Mouse (Mus musculus): ENCODE data around the gene Uvrag. TPM values are rescaled to one million over a fixed set of nuclear protein-coding genes. Genes with fewer than 3 reads are reported as not detected.

Gene Uvrag
- polyA plus RNA-seq, 1 experiment from 2014 or later = 13.1 TPM

DNA sequence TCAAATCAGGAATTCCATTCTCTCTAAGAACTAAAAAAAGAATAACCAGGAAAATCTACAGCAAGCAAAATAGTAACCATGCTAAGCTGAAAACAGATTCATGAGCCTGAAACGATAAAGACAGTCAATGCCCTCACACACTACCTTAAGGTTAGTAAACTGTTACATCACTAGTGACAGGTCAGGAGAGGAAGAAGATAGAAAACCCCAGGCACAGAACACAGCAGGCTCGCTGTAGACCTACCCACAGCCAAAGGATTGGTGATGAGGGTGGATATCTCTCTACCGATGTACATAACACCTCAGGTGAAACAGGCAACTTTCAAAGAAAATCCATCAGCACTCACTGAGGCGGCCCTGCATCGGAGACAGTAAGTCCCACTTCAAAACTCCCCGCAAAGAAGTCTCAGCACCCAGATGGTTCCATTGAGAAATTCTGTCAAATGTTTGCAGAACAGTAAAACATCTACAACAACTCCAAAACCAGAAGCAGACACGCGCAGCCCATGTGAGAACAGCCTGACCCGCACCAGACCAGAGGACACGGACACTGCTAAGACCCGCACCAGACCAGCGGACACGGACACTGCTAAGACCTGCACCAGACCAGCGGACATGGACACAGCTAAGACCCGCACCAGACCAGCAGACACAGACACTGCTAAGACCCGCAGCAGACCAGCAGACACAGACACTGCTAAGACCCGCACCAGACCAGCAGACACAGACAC is 48.9 kb downstream of the Uvrag start:
- H3K4me3 ChIP-seq (ENCODE audit: low read depth, low read length) = no peak overlapping the region
- 86% methylated on average over 17 of the region's 17 CpGs for WGBS
- DNase-seq (ENCODE audit: low spot score) = no peak

DNA sequence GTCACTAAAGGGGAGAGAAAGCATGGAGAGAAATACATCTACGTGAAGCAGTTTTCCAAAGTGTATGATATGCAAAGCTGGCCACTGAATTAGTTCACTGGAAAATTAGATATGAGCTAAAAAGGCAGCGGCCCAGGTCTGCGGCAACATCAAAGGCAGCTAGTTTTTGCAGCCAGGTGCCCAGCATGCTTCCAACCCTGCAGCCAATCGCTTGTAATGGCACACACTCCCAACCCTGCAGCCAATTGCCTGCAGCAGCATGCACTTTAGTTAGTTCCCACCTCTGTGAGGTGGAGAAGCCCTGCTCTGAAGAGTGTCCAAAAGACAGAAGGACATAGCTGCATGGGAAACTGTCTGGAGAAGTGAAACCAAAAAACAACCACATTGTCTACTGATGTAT is 51.2 kb downstream of the Uvrag start:
- no peak overlapping the region for H3K4me2 ChIP-seq (replicated peaks; ENCODE audit: low read depth, low read length)
- H3K27me3 ChIP-seq (ENCODE audit: control insufficient read depth, insufficient read depth, low read length) = no peaks in the 10 kb centered on the region
- ATAC-seq (ENCODE audit: low FRiP score) (no peak), DNase-seq (ENCODE audit: low spot score) (no peak)
- no peaks in the 10 kb centered on the region for H3K9me3 ChIP-seq (ENCODE audit: control insufficient read depth, low read length)
- 88% methylated on average over 4 of the region's 4 CpGs for WGBS
- H3K9ac ChIP-seq (ENCODE audit: low read depth, low read length) = no peak overlapping the region
- H3K36me3 ChIP-seq (ENCODE audit: control insufficient read depth, insufficient read depth, low read length) = no peaks in the 10 kb centered on the region
- H3K27ac ChIP-seq (ENCODE audit: low read depth, low read length) = no peak overlapping the region
- no peak overlapping the region for H3K4me3 ChIP-seq (ENCODE audit: low read depth, low read length)
- H3K4me1 ChIP-seq (replicated peaks; ENCODE audit: control insufficient read depth, insufficient read depth, low read length) = no peaks in the 10 kb centered on the region

More for the DNA sequence above, 48.9 kb downstream of the Uvrag start:
- Histone ChIP-seq H3K4me1 (replicated peaks; ENCODE audit: control insufficient read depth, insufficient read depth, low read length) (no peaks in the 10 kb centered on the region), H3K27ac (ENCODE audit: low read depth, low read length) (no peak overlapping the region), H3K27me3 (ENCODE audit: control insufficient read depth, insufficient read depth, low read length) (no peaks in the 10 kb centered on the region), H3K9ac (ENCODE audit: low read depth, low read length) (no peak overlapping the region), H3K9me3 (ENCODE audit: control insufficient read depth, low read length) (no peaks in the 10 kb centered on the region), H3K4me2 (replicated peaks; ENCODE audit: low read depth, low read length) (no peak overlapping the region), H3K36me3 (ENCODE audit: control insufficient read depth, insufficient read depth, low read length) (no peaks in the 10 kb centered on the region)
- no peak for ATAC-seq (ENCODE audit: low FRiP score)

DNA sequence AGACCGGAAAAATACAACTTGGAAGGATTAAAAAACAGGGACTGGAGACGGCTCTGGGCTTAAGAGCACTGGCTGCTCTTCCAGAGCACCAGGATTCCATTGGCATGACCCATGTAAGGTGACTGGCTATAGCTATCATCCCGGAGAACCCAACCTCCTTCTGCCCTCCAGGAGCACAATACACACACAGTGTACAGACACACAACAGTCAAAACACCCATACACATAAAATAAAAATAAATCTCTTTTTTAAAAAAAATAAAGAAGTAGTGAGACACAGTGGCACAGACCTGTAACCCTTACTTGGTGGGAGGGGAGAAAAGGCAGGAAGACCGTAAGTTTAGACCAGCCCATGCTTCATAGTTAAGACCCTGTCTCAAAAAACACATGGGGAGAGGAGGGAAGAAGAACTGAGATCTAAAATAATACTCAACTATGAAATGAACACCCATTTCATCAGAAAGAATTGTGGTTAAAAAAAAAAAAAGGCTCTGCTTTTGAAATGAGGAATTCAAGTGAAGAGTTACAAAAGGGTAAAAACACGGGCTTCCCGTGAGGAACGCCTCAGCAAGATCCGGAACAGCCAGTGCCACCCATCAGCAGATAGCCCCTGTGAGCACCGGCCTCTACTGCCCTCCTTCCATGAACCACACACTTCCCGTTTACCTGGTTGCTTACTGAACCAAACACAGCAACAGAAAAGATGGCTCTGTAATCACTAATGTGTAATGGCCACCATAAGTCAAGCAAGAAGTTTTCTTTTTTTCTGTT is 52.2 kb downstream of the Uvrag start:
- Histone ChIP-seq H3K27ac (ENCODE audit: low read depth, low read length) (no peak overlapping the region), H3K4me3 (ENCODE audit: low read depth, low read length) (no peak overlapping the region), H3K4me2 (replicated peaks; ENCODE audit: low read depth, low read length) (no peak overlapping the region), H3K27me3 (ENCODE audit: control insufficient read depth, insufficient read depth, low read length) (no peaks in the 10 kb centered on the region), H3K9me3 (ENCODE audit: control insufficient read depth, low read length) (no peaks in the 10 kb centered on the region), H3K9ac (ENCODE audit: low read depth, low read length) (no peak overlapping the region), H3K4me1 (replicated peaks; ENCODE audit: control insufficient read depth, insufficient read depth, low read length) (no peaks in the 10 kb centered on the region), H3K36me3 (ENCODE audit: control insufficient read depth, insufficient read depth, low read length) (no peaks in the 10 kb centered on the region)
- 88% methylated on average over 10 of the region's 10 CpGs for WGBS
- DNase-seq (ENCODE audit: low spot score) (no peak), ATAC-seq (ENCODE audit: low FRiP score) (no peak)

DNA sequence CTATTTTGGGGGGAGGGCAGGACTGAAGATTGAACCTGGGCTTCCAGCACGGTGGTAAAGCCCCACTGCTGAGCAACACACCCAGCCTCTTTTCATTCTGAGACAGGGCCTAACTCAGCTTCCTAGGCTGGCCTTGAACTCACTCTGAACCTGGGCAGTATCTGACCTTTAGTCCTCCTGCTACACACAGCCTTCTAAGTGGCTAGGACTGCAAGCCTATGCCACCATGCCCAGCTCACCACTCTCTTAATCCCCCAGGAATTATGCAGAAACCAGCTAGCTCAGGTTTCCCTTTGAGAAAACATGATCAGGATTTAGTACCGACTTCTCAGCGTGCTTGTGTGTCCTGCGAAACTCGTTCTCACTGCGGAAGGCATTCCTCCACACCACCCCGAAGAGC is 53.4 kb downstream of the Uvrag start:
- H3K4me2 ChIP-seq (replicated peaks; ENCODE audit: low read depth, low read length) = no peak overlapping the region
- no peaks in the 10 kb centered on the region for H3K4me1 ChIP-seq (replicated peaks; ENCODE audit: control insufficient read depth, insufficient read depth, low read length)
- 73% methylated on average over 7 of the region's 7 CpGs for WGBS
- H3K27ac ChIP-seq (ENCODE audit: low read depth, low read length) = no peak overlapping the region
- H3K9me3 ChIP-seq (ENCODE audit: control insufficient read depth, low read length) = no peaks in the 10 kb centered on the region
- H3K4me3 ChIP-seq (ENCODE audit: low read depth, low read length) = no peak overlapping the region
- ATAC-seq (ENCODE audit: low FRiP score) (no peak), DNase-seq (ENCODE audit: low spot score) (no peak)
- no peaks in the 10 kb centered on the region for H3K27me3 ChIP-seq (ENCODE audit: control insufficient read depth, insufficient read depth, low read length)
- H3K9ac ChIP-seq (ENCODE audit: low read depth, low read length) = no peak overlapping the region
- H3K36me3 ChIP-seq (ENCODE audit: control insufficient read depth, insufficient read depth, low read length) = no peaks in the 10 kb centered on the region

DNA sequence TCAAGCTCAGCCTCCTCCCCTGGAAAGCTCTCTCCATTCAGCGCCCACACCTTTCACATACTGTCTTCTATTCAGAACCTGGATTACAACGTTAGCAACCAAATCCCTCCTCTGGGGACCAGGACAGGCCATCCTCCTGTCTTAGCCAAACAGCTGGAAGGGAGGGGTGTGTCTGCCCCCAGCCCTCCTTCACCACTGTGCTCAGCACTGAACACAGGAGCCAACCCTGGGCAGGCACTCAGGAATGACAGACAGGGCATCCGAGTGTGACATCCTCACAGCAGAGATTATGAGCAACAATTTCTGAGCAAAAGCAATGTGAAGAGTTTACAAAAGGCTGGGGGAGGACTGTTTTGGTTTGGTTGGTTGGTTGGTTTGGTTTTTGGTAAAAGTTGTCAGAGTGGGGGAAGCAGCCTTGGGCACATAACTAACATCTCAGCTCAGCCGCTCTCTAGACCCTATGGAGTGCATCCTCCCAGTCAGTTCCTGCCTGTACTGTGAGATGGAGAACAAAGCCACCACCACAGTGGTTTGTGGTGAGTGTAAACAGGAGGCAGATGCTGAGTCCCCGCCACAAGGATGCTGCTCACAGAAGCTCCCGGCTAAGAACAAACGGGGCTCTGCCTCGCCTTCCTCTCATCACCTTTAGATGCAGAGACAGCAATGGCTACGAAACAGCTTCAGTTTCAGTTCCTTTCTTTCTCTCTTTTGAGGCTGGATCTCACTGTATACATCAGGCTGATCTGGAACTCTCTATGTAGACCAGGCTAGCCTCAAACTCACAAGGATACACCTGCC is 54.1 kb downstream of the Uvrag start:
- no peak overlapping the region for H3K9ac ChIP-seq (ENCODE audit: low read depth, low read length)
- H3K27ac ChIP-seq (ENCODE audit: low read depth, low read length) = no peak overlapping the region
- no peak for ATAC-seq (ENCODE audit: low FRiP score)
- no peak overlapping the region for H3K4me2 ChIP-seq (replicated peaks; ENCODE audit: low read depth, low read length)
- 79% methylated on average over 9 of the region's 9 CpGs for WGBS
- H3K27me3 ChIP-seq (ENCODE audit: control insufficient read depth, insufficient read depth, low read length) = no peaks in the 10 kb centered on the region
- DNase-seq (ENCODE audit: low spot score) = no peak
- H3K4me3 ChIP-seq (ENCODE audit: low read depth, low read length) = no peak overlapping the region
- H3K9me3 ChIP-seq (ENCODE audit: control insufficient read depth, low read length) = no peaks in the 10 kb centered on the region
- no peaks in the 10 kb centered on the region for H3K36me3 ChIP-seq (ENCODE audit: control insufficient read depth, insufficient read depth, low read length)
- H3K4me1 ChIP-seq (replicated peaks; ENCODE audit: control insufficient read depth, insufficient read depth, low read length) = no peaks in the 10 kb centered on the region

DNA sequence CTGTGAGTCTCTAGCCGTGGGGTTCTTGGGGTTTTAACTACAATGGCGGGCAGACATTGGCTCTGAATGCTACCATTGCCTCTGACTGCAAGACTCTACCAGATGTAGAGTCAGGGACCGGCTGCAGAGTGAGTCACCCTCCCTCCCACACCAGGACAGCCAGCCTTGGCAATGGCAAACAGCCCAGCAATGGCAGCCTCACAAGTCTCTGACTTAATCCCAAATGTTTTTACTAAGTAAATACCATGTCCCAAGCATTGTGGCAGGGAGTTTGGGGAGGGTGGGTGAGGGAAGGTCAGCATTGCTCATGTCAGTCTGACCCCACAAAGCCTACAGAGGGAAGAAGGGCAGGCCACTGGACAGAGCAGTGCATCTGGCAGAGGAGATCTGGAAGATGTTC is 55.7 kb downstream of the Uvrag start:
- Histone ChIP-seq H3K27me3 (ENCODE audit: control insufficient read depth, insufficient read depth, low read length) (no peaks in the 10 kb centered on the region), H3K4me1 (replicated peaks; ENCODE audit: control insufficient read depth, insufficient read depth, low read length) (no peaks in the 10 kb centered on the region), H3K36me3 (ENCODE audit: control insufficient read depth, insufficient read depth, low read length) (no peaks in the 10 kb centered on the region), H3K9ac (ENCODE audit: low read depth, low read length) (no peak overlapping the region), H3K4me3 (ENCODE audit: low read depth, low read length) (no peak overlapping the region), H3K27ac (ENCODE audit: low read depth, low read length) (no peak overlapping the region), H3K4me2 (replicated peaks; ENCODE audit: low read depth, low read length) (no peak overlapping the region), H3K9me3 (ENCODE audit: control insufficient read depth, low read length) (no peaks in the 10 kb centered on the region)
- ATAC-seq (ENCODE audit: low FRiP score) = no peak
- WGBS = 90% methylated on average over 3 of the region's 3 CpGs
- DNase-seq (ENCODE audit: low spot score) = no peak

DNA sequence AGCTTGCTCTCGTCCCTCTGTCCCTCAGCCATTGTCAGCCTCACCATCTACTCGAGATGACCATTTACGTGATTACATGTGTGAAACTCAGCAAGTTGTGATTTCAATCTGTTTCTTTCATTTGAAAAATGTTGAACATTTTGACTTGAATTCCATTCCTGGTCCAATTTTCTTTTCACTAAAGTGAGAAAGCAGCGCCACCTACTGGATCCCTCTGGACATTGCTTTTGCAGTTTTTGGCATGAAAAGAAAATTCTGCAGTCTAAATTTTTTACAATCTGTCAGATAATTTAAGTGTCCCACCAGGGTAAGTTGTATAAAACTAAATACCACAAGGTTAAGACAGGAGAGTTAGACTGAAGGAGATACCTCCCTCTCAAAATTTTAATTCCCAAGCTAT is 61.4 kb downstream of the Uvrag start:
- no peak overlapping the region for H3K4me3 ChIP-seq (ENCODE audit: low read depth, low read length)
- DNase-seq (ENCODE audit: low spot score) (peak; percentile 80), ATAC-seq (ENCODE audit: low FRiP score) (no peak)
- 45% methylated on average over 4 of the region's 4 CpGs for WGBS
- H3K4me2 ChIP-seq (replicated peaks; ENCODE audit: low read depth, low read length) = no peak overlapping the region
- no peaks in the 10 kb centered on the region for H3K9me3 ChIP-seq (ENCODE audit: control insufficient read depth, low read length)
- no peaks in the 10 kb centered on the region for H3K27me3 ChIP-seq (ENCODE audit: control insufficient read depth, insufficient read depth, low read length)
- H3K4me1 ChIP-seq (replicated peaks; ENCODE audit: control insufficient read depth, insufficient read depth, low read length) = no peaks in the 10 kb centered on the region
- no peak overlapping the region for H3K9ac ChIP-seq (ENCODE audit: low read depth, low read length)
- H3K36me3 ChIP-seq (ENCODE audit: control insufficient read depth, insufficient read depth, low read length) = no peaks in the 10 kb centered on the region
- H3K27ac ChIP-seq (ENCODE audit: low read depth, low read length) = no peak overlapping the region

DNA sequence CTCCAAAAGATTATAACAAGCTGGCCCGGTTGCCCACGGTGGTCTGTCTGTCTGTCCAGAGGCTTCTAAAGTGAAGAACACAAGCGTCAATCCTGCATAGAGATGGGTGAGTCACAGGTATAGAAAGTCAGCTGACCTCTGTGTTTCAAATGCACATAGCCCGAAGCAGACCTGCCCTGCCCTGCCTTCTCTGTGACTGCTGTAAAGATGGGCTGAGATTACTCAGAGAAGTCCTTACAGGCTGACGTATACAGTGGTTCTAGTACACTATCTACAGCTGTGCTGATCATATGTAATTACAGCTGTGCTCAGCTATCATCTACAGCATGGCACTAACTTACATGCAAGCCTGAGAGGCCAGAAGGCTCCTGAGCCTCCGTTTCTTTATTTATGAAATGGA is 62.1 kb downstream of the Uvrag start:
- Histone ChIP-seq H3K27me3 (ENCODE audit: control insufficient read depth, insufficient read depth, low read length) (no peaks in the 10 kb centered on the region), H3K9me3 (ENCODE audit: control insufficient read depth, low read length) (no peaks in the 10 kb centered on the region), H3K4me1 (replicated peaks; ENCODE audit: control insufficient read depth, insufficient read depth, low read length) (no peaks in the 10 kb centered on the region), H3K36me3 (ENCODE audit: control insufficient read depth, insufficient read depth, low read length) (no peaks in the 10 kb centered on the region), H3K4me3 (ENCODE audit: low read depth, low read length) (no peak overlapping the region), H3K27ac (ENCODE audit: low read depth, low read length) (no peak overlapping the region), H3K4me2 (replicated peaks; ENCODE audit: low read depth, low read length) (no peak overlapping the region), H3K9ac (ENCODE audit: low read depth, low read length) (no peak overlapping the region)
- ATAC-seq (ENCODE audit: low FRiP score) (no peak), DNase-seq (ENCODE audit: low spot score) (no peak)
- 96% methylated on average over 6 of the region's 6 CpGs for WGBS

Measured in hindbrain, embryonic 11.5 days (tissue).